16 mouse cellular contexts compared by ENCODE assay signal in the genomic region with DNA sequence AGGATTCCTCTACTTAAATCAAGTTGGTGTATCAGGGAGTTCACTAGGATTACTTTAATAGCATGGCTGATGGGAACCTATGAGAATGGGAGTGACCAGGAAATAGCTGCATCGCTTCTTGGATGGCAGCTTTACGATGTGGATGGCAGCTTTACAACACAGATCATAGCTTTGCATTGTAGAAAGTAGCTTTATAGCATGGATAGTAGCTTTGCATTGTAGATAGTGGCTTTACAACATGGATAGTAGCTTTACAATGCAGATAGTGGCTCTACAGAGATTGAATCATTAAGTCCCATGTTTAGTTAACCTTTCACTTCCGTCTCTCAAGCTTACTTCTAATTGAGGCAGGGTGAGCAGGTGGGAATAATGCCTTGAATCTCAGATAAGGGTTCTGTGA.
"Had no signal": no experiment of that assay in that cellular context is flagged by ENCODE, and none has a peak within 500 bp of the region (broad histone marks: within the 10 kb centered on the region; RNA-seq: fewer than 3 reads in every experiment).

No protein-coding gene starts in this region.

- DNase-seq: retina, postnatal 1 day; right cerebral cortex, adult 18-20 months; right cerebral cortex, postnatal 14 days; right cerebral cortex, postnatal 25 days; right cerebral cortex, postnatal 4 days; spleen, adult 18-20 months; thymus, adult 18-20 months; thymus, adult 2 months; thymus, postnatal 14 days; thymus, postnatal 25 days; thymus, postnatal 36 days; thymus, postnatal 4 days had no signal

- H3K4me3 ChIP-seq: neural tube, embryonic 13.5 days; neural tube, embryonic 15.5 days; stomach, embryonic 15.5 days had no signal

- H3K4me1 ChIP-seq: neural tube, embryonic 13.5 days; neural tube, embryonic 15.5 days; stomach, embryonic 15.5 days had no signal

- H3K9ac ChIP-seq: neural tube, embryonic 13.5 days; neural tube, embryonic 15.5 days; stomach, embryonic 15.5 days had no signal

- H3K36me3 ChIP-seq: neural tube, embryonic 13.5 days; neural tube, embryonic 15.5 days; stomach, embryonic 15.5 days had no signal

- H3K4me2 ChIP-seq: neural tube, embryonic 13.5 days; neural tube, embryonic 15.5 days; stomach, embryonic 15.5 days had no signal

- H3K9me3 ChIP-seq: neural tube, embryonic 13.5 days; neural tube, embryonic 15.5 days; stomach, embryonic 15.5 days had no signal

- H3K27me3 ChIP-seq: neural tube, embryonic 13.5 days; neural tube, embryonic 15.5 days; stomach, embryonic 15.5 days had no signal

- H3K27ac ChIP-seq: neural tube, embryonic 13.5 days; neural tube, embryonic 15.5 days; stomach, embryonic 15.5 days; stomach, postnatal 0 days had no signal
